27 mouse cellular contexts compared by ENCODE assay signal in genomic region chr13:99373684-99374083, GRCm38 (mm10). TPM values are rescaled to one million over a fixed set of nuclear protein-coding genes. Genes with fewer than 3 reads are reported as not detected.
A peak's percentile ranks its signal among the peaks of the same experiment; 100 is the strongest.
DNase-seq lines count a peak whose midpoint lies in the region; ATAC-seq lines count a peak whose summit lies in the region.
"Had no signal": no experiment of that assay in that cellular context is flagged by ENCODE, and none has a peak within 500 bp of the region (broad histone marks: within the 10 kb centered on the region; RNA-seq: fewer than 3 reads in every experiment).

No protein-coding gene starts in this region.

- DNase-seq in embryonic facial prominence, embryonic 10.5 days (ENCODE audit: low spot score) = no peak
- no peak for DNase-seq in lung, postnatal 14 days
- DNase-seq: adrenal gland, adult 8-10 months; B cell, adult 2 months; cerebellum, adult 2 months; cerebellum, postnatal 14 days; heart, postnatal 10 days; kidney, postnatal 14 days; layer of hippocampus, adult 9-11 months; liver, embryonic 13.5 days; lung, adult 2 months; lung, postnatal 10 days; thymus, postnatal 14 days had no signal

- no peak overlapping the region for H3K4me2 ChIP-seq in intestine, embryonic 16.5 days (ENCODE audit: low read depth, low read length)
- no peak overlapping the region for H3K4me2 ChIP-seq in intestine, embryonic 15.5 days (replicated peaks)
- no peak overlapping the region for H3K4me2 ChIP-seq in embryonic facial prominence, embryonic 13.5 days
- H3K4me2 ChIP-seq in limb, embryonic 15.5 days = no peak overlapping the region
- no peak overlapping the region for H3K4me2 ChIP-seq in forebrain, embryonic 13.5 days
- H3K4me2 ChIP-seq: embryonic facial prominence, embryonic 15.5 days; forebrain, embryonic 12.5 days; heart, embryonic 13.5 days; hindbrain, embryonic 15.5 days; liver, embryonic 13.5 days; midbrain, embryonic 11.5 days; neural tube, embryonic 12.5 days had no signal

- no peaks in the 10 kb centered on the region; the same call in 1 of the 2 replicates for H3K4me1 ChIP-seq in intestine, embryonic 16.5 days (ENCODE audit: control insufficient read depth, insufficient read depth, low read length)
- H3K4me1 ChIP-seq in intestine, embryonic 15.5 days (replicated peaks) = no peaks in the 10 kb centered on the region
- H3K4me1 ChIP-seq in embryonic facial prominence, embryonic 10.5 days = peaks cover 22% of the 10 kb centered on the region
- peaks cover 7% of the 10 kb centered on the region; the same call in 1 of the 2 replicates for H3K4me1 ChIP-seq in embryonic facial prominence, embryonic 13.5 days
- no peaks in the 10 kb centered on the region for H3K4me1 ChIP-seq in limb, embryonic 15.5 days
- H3K4me1 ChIP-seq in forebrain, embryonic 13.5 days = no peaks in the 10 kb centered on the region
- H3K4me1 ChIP-seq: liver, embryonic 13.5 days had no signal

- H3K27ac ChIP-seq in intestine, embryonic 16.5 days (ENCODE audit: low read length) = peak overlapping the region; percentile 33; the same call in 1 of the 2 replicates
- H3K27ac ChIP-seq in intestine, embryonic 15.5 days = no peak overlapping the region
- peak overlapping the region; percentile 19; the same call in 1 of the 2 replicates for H3K27ac ChIP-seq in embryonic facial prominence, embryonic 10.5 days (replicated peaks)
- H3K27ac ChIP-seq in embryonic facial prominence, embryonic 13.5 days = no peak overlapping the region
- H3K27ac ChIP-seq in limb, embryonic 15.5 days = peak overlapping the region; percentile 24; the same call in 1 of the 2 replicates
- H3K27ac ChIP-seq in forebrain, embryonic 13.5 days = no peak overlapping the region
- H3K27ac ChIP-seq: embryonic facial prominence, embryonic 15.5 days; forebrain, embryonic 12.5 days; heart, embryonic 13.5 days; hindbrain, embryonic 10.5 days; hindbrain, embryonic 15.5 days; liver, embryonic 13.5 days; neural tube, embryonic 12.5 days had no signal

- H3K4me3 ChIP-seq in intestine, embryonic 16.5 days (ENCODE audit: low read length) = no peak overlapping the region
- no peak overlapping the region for H3K4me3 ChIP-seq in intestine, embryonic 15.5 days (replicated peaks)
- H3K4me3 ChIP-seq in embryonic facial prominence, embryonic 10.5 days = no peak overlapping the region
- H3K4me3 ChIP-seq in embryonic facial prominence, embryonic 13.5 days = no peak overlapping the region
- H3K4me3 ChIP-seq in limb, embryonic 15.5 days = no peak overlapping the region
- no peak overlapping the region for H3K4me3 ChIP-seq in forebrain, embryonic 13.5 days
- H3K4me3 ChIP-seq: embryonic facial prominence, embryonic 15.5 days; forebrain, embryonic 12.5 days; heart, embryonic 13.5 days; hindbrain, embryonic 10.5 days; hindbrain, embryonic 15.5 days; liver, embryonic 13.5 days; myocyte; neural tube, embryonic 12.5 days had no signal

- H3K9me3 ChIP-seq in intestine, embryonic 16.5 days (ENCODE audit: control insufficient read depth, low read length) = no peaks in the 10 kb centered on the region; the same call in 1 of the 2 replicates
- no peaks in the 10 kb centered on the region for H3K9me3 ChIP-seq in intestine, embryonic 15.5 days
- H3K9me3 ChIP-seq in embryonic facial prominence, embryonic 10.5 days = no peaks in the 10 kb centered on the region
- H3K9me3 ChIP-seq in embryonic facial prominence, embryonic 13.5 days = no peaks in the 10 kb centered on the region
- H3K9me3 ChIP-seq in limb, embryonic 15.5 days = no peaks in the 10 kb centered on the region
- H3K9me3 ChIP-seq in forebrain, embryonic 13.5 days (replicated peaks) = no peaks in the 10 kb centered on the region
- H3K9me3 ChIP-seq: embryonic facial prominence, embryonic 15.5 days; forebrain, embryonic 12.5 days; heart, embryonic 13.5 days; hindbrain, embryonic 10.5 days; hindbrain, embryonic 15.5 days; liver, embryonic 13.5 days; neural tube, embryonic 12.5 days had no signal

- no peaks in the 10 kb centered on the region for H3K36me3 ChIP-seq in intestine, embryonic 16.5 days (ENCODE audit: control insufficient read depth, insufficient read depth, low read length)
- no peaks in the 10 kb centered on the region for H3K36me3 ChIP-seq in intestine, embryonic 15.5 days
- H3K36me3 ChIP-seq in embryonic facial prominence, embryonic 10.5 days (replicated peaks) = peaks cover 27% of the 10 kb centered on the region
- H3K36me3 ChIP-seq in embryonic facial prominence, embryonic 13.5 days = peaks cover 13% of the 10 kb centered on the region
- 0 out of 2 replicates have a peak, but pooled peaks cover 4% of the 10 kb centered on the region for H3K36me3 ChIP-seq in limb, embryonic 15.5 days
- H3K36me3 ChIP-seq in forebrain, embryonic 13.5 days (ENCODE audit: poor library complexity, severe bottlenecking) = 0 out of 2 replicates have a peak, but pooled peaks cover 2% of the 10 kb centered on the region
- H3K36me3 ChIP-seq: hindbrain, embryonic 15.5 days; neural tube, embryonic 12.5 days had no signal

- no peak for ATAC-seq in intestine, embryonic 16.5 days
- ATAC-seq in intestine, embryonic 15.5 days = no peak
- no peak for ATAC-seq in embryonic facial prominence, embryonic 13.5 days (ENCODE audit: insufficient number of reproducible peaks, insufficient read depth, low FRiP score, low TSS enrichment, low read depth)
- ATAC-seq in limb, embryonic 15.5 days (ENCODE audit: insufficient number of reproducible peaks, low FRiP score, low TSS enrichment, low read depth) = no peak
- no peak for ATAC-seq in forebrain, embryonic 13.5 days
- ATAC-seq: inflammation-experienced regulatory T-cells, adult 6 months had no signal

- no peaks in the 10 kb centered on the region for H3K27me3 ChIP-seq in intestine, embryonic 16.5 days (replicated peaks; ENCODE audit: control insufficient read depth, insufficient read depth, low read length)
- H3K27me3 ChIP-seq in intestine, embryonic 15.5 days (replicated peaks) = no peaks in the 10 kb centered on the region
- no peaks in the 10 kb centered on the region for H3K27me3 ChIP-seq in embryonic facial prominence, embryonic 10.5 days (replicated peaks; ENCODE audit: low read depth, poor library complexity, severe bottlenecking)
- no peaks in the 10 kb centered on the region for H3K27me3 ChIP-seq in embryonic facial prominence, embryonic 13.5 days
- H3K27me3 ChIP-seq in limb, embryonic 15.5 days = no peaks in the 10 kb centered on the region
- no peaks in the 10 kb centered on the region for H3K27me3 ChIP-seq in forebrain, embryonic 13.5 days
- H3K27me3 ChIP-seq: embryonic facial prominence, embryonic 15.5 days; forebrain, embryonic 12.5 days; heart, embryonic 13.5 days; hindbrain, embryonic 15.5 days; liver, embryonic 13.5 days; neural tube, embryonic 12.5 days had no signal

- WGBS in intestine, embryonic 16.5 days = 67% methylated on average over 7 of the region's 7 CpGs
- WGBS in intestine, embryonic 15.5 days = 66% methylated on average over 7 of the region's 7 CpGs
- 84% methylated on average over 7 of the region's 7 CpGs for WGBS in embryonic facial prominence, embryonic 10.5 days
- 78% methylated on average over 7 of the region's 7 CpGs for WGBS in embryonic facial prominence, embryonic 13.5 days
- WGBS in limb, embryonic 15.5 days = 66% methylated on average over 7 of the region's 7 CpGs
- 77% methylated on average over 7 of the region's 7 CpGs for WGBS in forebrain, embryonic 13.5 days

- no peak overlapping the region for H3K9ac ChIP-seq in intestine, embryonic 16.5 days (ENCODE audit: low read depth, low read length)
- no peak overlapping the region for H3K9ac ChIP-seq in intestine, embryonic 15.5 days
- H3K9ac ChIP-seq in embryonic facial prominence, embryonic 13.5 days = 0 out of 2 replicates have a peak overlapping the region, but pooled peaks have one; percentile 27
- H3K9ac ChIP-seq in limb, embryonic 15.5 days = no peak overlapping the region
- H3K9ac ChIP-seq in forebrain, embryonic 13.5 days = no peak overlapping the region
- H3K9ac ChIP-seq: embryonic facial prominence, embryonic 15.5 days; forebrain, embryonic 12.5 days; heart, embryonic 13.5 days; liver, embryonic 13.5 days; neural tube, embryonic 12.5 days had no signal

RNA-seq across cellular contexts. Expression of gene Mrps27, which starts 29.1 kb away (rescaled TPM):
- 66.0 and 76.1 TPM in 2 replicates for polyA plus RNA-seq in intestine, embryonic 16.5 days (2015; fragmentation: Nextera tagmentation; extraction: Ambion mirVana)
- 71.4 and 72.2 TPM in 2 replicates for polyA plus RNA-seq in intestine, embryonic 15.5 days (2015; fragmentation: Nextera tagmentation; extraction: Ambion mirVana)
- 82.8 and 88.2 TPM in 2 replicates for polyA plus RNA-seq in embryonic facial prominence, embryonic 10.5 days (2016; fragmentation: Nextera tagmentation; extraction: Ambion mirVana)
- polyA plus RNA-seq in embryonic facial prominence, embryonic 13.5 days (2015; fragmentation: Nextera tagmentation; extraction: Ambion mirVana) = 60.1 and 62.5 TPM in 2 replicates
- polyA plus RNA-seq in limb, embryonic 15.5 days (2015; fragmentation: Nextera tagmentation; extraction: Ambion mirVana) = 50.2 and 52.0 TPM in 2 replicates
- 44.9 and 49.2 TPM in 2 replicates for polyA plus RNA-seq in forebrain, embryonic 13.5 days (2015; fragmentation: Nextera tagmentation; extraction: Ambion mirVana)

RNA-seq across cellular contexts. Expression of gene Ptcd2, which starts 29.2 kb away (rescaled TPM):
- 59.4 and 63.4 TPM in 2 replicates for polyA plus RNA-seq in intestine, embryonic 16.5 days (2015; fragmentation: Nextera tagmentation; extraction: Ambion mirVana)
- polyA plus RNA-seq in intestine, embryonic 15.5 days (2015; fragmentation: Nextera tagmentation; extraction: Ambion mirVana) = 54.8 and 62.3 TPM in 2 replicates
- polyA plus RNA-seq in embryonic facial prominence, embryonic 10.5 days (2016; fragmentation: Nextera tagmentation; extraction: Ambion mirVana) = 52.9 and 55.0 TPM in 2 replicates
- polyA plus RNA-seq in embryonic facial prominence, embryonic 13.5 days (2015; fragmentation: Nextera tagmentation; extraction: Ambion mirVana) = 44.7 and 45.8 TPM in 2 replicates
- polyA plus RNA-seq in limb, embryonic 15.5 days (2015; fragmentation: Nextera tagmentation; extraction: Ambion mirVana) = 40.3 and 41.7 TPM in 2 replicates
- 47.6 and 49.4 TPM in 2 replicates for polyA plus RNA-seq in forebrain, embryonic 13.5 days (2015; fragmentation: Nextera tagmentation; extraction: Ambion mirVana)

Comparison
In these comparisons a context has a peak if more than half of its experiments do, and no peak if none do; other contexts are left out.
1. H3K27ac ChIP-seq: peak in intestine, embryonic 16.5 days (single experiment), embryonic facial prominence, embryonic 10.5 days (single experiment) and limb, embryonic 15.5 days (single experiment); none in intestine, embryonic 15.5 days (single experiment), embryonic facial prominence, embryonic 13.5 days (single experiment) and forebrain, embryonic 13.5 days (single experiment).